Mouse (Mus musculus): ENCODE data around the gene Wwc1.

Wwc1 gene

DNA sequence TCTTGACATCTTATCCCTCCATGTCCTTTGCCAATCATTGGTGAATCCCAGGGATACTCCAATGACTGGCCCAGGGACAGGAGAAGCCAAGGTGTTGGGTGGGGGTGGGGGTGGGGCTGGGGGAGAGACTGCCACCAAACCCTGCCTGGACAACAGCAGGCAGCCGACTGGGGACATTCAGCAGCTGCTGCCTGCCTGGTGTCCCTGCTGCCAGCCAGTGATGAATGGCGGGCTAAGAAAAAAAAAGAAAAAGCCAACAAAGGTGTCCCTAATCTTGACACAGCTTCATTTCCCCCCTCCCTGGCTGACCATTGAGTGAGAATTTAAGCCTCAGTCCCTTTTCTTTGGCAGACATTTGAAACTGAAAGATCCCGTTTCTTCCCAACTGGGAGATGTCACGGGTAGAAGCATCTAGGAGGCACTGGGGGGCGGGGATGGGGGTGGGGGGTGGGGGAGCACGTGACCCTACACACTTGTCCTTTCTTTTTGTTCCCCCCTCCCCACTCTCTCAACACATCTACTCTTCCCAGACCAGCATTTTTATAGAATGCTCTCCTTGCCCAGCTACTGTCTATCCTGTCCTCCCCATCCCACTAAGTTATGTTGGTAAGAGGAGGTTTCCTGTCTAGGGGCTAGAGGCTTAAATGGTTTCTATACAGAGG, 7.9 kb downstream of the Wwc1 start:
- DNase-seq (ENCODE audit: low spot score): no peak

- no peak for DNase-seq (ENCODE audit: low spot score)
These were observed 9.3 kb downstream of the Wwc1 start for GRCm38 (mm10) chr11:35970806-35971705.

DNA sequence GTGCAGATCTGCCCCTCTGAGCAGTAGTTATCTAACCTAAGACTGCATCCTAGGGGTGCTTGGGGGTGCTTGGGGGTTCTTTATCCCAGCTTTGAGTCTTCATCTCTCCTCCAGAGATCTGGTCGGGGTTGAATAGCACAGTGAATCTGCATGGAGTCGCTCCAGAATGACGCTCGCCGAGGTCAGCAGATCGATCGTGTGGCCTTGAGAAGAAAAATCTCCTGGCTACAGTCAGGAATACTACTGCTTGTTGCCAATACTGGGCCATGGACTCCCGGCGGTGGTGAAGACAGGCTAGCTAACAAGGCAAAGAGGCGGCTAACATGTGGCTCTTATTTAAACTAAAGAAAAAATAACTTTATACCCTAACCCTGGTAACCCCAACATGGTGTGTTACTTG, 12.0 kb downstream of the Wwc1 start:
- DNase-seq (ENCODE audit: low spot score): no peak

- no peak for DNase-seq (ENCODE audit: low spot score)
These were observed 16.3 kb downstream of the Wwc1 start for GRCm38 (mm10) chr11:35963981-35964549.

DNA sequence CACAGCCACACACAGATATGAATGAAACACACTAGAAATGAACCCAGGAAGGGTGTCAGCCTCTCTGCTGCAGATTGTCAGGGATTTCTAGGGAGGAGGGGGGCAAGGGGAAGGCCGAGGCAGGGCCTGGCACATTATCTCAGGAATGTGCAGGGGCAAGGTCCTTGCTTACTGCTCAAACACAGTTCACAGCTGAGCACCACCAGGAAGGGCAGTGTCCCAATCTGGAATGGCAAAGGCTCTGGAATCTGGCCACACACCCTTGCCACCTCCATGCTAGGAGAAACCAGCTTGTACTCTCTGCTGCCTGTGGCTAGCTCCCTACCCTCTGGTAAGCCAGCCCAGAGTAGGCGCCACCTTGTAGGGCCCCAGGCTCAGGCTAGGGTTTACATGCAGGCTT, 16.8 kb downstream of the Wwc1 start:
- DNase-seq (ENCODE audit: low spot score): no peak

GRCm38 (mm10) chr11:35962431-35962830, 17.9 kb downstream of the Wwc1 start:
- DNase-seq (ENCODE audit: low spot score): no peak

- DNase-seq (ENCODE audit: low spot score): no peak
These were observed 21.1 kb downstream of the Wwc1 start for GRCm38 (mm10) chr11:35959270-35959669.

- DNase-seq (ENCODE audit: low spot score): peak; percentile 26
These were observed 24.8 kb downstream of the Wwc1 start for GRCm38 (mm10) chr11:35955572-35955971.

GRCm38 (mm10) chr11:35953179-35953578, 27.1 kb downstream of the Wwc1 start:
- no peak for DNase-seq (ENCODE audit: low spot score)

GRCm38 (mm10) chr11:35951727-35952065, 28.6 kb downstream of the Wwc1 start:
- DNase-seq (ENCODE audit: low spot score): no peak

DNA sequence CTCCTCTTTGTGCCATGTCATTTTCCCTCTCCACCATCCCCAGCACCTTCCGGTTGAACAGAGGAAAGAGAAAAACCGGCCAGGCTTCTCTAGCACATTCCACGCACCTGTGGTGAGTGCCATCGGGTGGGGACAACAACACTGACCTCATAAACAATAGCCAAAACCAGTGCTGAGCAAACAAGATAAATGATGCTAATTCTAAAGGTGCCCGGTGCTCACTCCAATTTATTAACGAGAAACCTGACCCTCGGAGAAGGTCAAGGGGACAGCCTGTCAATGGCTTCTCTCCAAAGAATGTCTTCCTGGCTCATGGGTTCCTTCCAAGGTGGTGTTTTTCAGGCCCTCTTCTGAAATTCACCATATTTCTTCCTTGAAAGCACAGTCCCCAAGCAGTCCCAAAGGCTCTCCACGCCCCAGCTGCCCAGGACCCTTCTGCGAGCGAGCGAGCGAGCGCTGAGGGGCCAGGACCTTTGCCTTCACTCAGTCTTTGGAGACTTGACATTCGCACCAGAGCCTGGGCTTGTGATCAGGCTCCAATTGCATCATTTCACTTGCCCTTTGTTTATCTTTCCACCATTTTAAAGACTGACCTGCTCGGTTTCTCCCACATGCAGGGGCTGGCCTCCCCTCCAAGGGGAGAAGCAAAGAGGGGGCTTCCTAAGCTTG, 29.1 kb downstream of the Wwc1 start:
- no peak for DNase-seq (ENCODE audit: low spot score)

- DNase-seq (ENCODE audit: low spot score): no peak
These were observed 29.9 kb downstream of the Wwc1 start for GRCm38 (mm10) chr11:35950466-35950865.

DNA sequence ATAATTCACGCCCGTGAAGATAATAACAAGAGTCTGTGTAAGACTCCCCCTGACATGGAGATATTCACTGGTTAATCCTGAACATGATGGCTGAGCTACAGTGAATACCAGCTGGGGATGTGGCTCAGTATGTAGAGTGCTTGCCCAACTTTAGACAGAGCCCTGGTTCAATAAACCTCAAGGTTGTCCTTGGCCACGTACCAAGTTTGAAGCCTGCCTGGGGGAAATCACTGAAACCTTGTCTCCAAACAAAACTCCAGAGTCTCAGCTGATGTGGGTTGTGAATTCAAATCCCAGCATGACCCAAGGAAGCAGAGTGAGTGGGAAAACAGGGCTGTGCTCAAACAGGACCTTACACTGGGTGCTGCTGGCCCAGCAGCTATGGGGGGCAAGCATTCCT, 30.3 kb downstream of the Wwc1 start:
- DNase-seq (ENCODE audit: low spot score): no peak

GRCm38 (mm10) chr11:35948457-35948881, 31.9 kb downstream of the Wwc1 start:
- no peak for DNase-seq (ENCODE audit: low spot score)

DNA sequence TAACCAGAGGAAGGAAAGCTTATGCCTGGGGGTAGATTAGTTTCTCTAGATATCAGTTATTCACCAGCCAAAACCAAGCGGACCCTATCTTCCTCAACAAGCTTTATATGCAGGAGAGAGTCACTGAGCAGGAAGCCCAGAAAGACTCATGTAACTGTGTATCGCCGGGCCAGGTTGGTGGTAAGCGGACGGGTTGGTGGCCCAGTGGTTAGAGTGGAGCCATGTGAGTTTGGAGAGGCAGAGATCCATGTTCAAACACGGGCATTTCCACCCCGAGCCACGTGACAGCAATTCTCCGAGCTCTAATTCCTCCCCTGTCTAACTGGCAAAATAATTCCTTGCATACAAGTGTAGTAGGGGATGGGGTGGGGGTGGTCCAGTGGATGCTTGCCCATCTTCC, 32.4 kb downstream of the Wwc1 start:
- DNase-seq (ENCODE audit: low spot score): no peak

DNA sequence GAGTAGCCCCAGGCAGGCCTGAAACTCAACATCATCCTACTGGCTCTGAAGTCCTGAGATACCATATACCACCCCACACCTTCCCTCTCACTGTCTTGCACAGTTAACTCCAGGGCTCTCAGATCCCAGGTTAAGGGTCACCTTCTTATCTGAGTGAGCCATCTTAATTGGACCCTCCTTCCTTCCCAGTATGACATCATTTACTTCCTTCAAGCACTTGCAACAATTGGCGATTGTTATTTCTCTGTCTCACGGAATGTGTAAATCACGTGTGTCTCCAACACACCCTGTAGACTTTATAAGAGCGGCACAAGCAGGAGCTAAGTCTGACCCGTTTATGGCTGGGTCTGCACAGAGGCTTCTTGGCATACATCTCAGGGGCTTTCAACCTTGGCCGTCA, 35.1 kb downstream of the Wwc1 start:
- no peak for DNase-seq (ENCODE audit: low spot score)

- DNase-seq (ENCODE audit: low spot score): no peak
These were observed 38.7 kb downstream of the Wwc1 start for GRCm38 (mm10) chr11:35941641-35942040.

DNA sequence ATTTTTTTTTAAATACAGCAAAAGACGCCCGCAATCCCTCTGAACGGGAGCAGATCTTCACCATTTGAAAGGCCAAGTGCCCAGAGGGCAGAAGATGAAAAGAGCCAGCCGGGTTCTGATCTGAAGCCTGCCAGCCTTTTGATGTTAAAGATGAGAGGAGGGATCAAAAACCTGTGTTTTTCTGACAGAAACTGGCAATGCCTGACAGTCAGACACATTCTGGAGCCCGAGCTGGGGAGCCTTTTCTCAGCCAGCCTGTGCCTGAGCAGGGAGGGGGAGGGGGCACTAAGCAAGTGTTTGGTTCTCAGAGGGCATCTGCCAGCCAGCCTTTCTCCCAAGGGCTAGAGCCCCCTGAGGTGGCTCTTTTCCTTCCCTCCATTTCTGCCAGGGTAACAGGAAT, 39.3 kb downstream of the Wwc1 start:
- no peak for DNase-seq (ENCODE audit: low spot score)

GRCm38 (mm10) chr11:35938790-35939385, 41.4 kb downstream of the Wwc1 start:
- no peak for DNase-seq (ENCODE audit: low spot score)

- no peak for DNase-seq (ENCODE audit: low spot score)
These were observed 44.7 kb downstream of the Wwc1 start for GRCm38 (mm10) chr11:35935645-35936044.

GRCm38 (mm10) chr11:35935133-35935532, 45.2 kb downstream of the Wwc1 start:
- no peak for DNase-seq (ENCODE audit: low spot score)

- peak; percentile 13 for DNase-seq (ENCODE audit: low spot score)
These were observed 46.8 kb downstream of the Wwc1 start for GRCm38 (mm10) chr11:35933402-35934085.

Measured in ovary, postnatal 36 days (tissue).